Mouse (Mus musculus) gastrocnemius, postnatal 36 days (tissue): Measurements from ENCODE around the gene Fhod1. TPM values are rescaled to one million over a fixed set of nuclear protein-coding genes. Genes with fewer than 3 reads are reported as not detected.

Experiments
- DNase-seq, 2 experiments: peaks; one replicate each; pipeline ENCODE4 v3.0.0; 2022
- intact Hi-C: fragments of 180-260 bp; cut with DNase I; formaldehyde crosslinking; loops from one replicate; pipeline ENCODE4 v1.15.1; 2025
- total RNA-seq, 2 experiments: library from RNA; stranded (reverse); gene quantifications; 2 replicates each; pipeline ENCODE4 v1.2.3; 2021

Fhod1 gene
- total RNA-seq, 2 experiments from 2014 or later, result 22.0 to 32.0 TPM

DNA sequence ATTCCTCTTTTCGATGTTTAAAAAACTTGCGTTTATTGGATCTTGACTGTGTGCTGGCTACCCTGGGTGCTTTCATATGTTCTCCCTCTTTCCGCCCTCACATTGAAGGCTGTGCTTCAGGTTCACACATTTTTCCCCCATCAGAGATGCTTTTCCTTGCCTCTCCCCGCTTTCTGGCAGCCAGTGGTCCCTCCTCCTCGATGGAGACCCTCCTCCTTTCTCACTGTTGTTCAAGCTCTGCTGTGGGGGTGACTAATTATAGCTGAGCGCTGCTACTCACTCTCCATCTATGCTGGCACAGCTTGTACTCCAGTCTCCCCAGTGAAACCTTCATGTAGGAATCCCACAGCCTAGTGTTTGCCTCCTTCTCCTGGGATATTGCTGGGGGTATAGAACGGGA lies 2.4 kb upstream of the Fhod1 start:
- intact Hi-C loops, result no loop called here
- DNase-seq, result no peak

DNA sequence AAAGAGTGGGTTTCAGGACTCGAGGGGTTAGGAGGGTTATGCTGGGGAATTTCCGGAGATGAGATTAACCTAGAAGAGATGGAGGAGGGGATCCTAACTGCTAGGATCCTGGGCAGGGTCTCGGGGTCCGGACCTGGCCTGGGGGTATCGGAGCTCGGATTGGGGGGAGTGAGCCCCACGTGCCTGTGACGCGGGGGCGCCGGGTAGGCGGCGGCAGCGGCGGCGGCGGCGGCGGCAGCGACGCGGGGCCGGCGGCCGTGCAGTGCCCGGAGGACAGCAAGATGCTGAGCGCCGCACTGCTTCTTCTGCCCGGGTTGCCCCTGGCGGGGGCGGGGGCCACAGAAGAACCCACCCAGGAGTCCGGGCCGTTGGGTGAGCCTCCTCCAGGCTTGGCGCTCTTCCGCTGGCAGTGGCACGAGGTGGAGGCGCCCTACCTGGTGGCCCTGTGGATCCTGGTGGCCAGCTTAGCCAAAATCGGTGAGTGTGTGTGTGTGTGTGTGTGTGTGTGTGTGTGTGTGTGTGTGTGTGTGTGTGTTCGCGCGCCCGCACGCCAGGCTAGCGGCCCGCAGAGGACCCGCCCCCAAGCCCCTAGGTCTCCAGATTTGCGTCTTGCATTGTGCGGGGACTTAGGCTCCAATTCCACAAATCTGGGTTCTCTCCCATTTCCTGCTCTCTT lies 1.5 kb upstream of the Fhod1 start:
- intact Hi-C loops, result no loop called here
- DNase-seq, result no peak

DNA sequence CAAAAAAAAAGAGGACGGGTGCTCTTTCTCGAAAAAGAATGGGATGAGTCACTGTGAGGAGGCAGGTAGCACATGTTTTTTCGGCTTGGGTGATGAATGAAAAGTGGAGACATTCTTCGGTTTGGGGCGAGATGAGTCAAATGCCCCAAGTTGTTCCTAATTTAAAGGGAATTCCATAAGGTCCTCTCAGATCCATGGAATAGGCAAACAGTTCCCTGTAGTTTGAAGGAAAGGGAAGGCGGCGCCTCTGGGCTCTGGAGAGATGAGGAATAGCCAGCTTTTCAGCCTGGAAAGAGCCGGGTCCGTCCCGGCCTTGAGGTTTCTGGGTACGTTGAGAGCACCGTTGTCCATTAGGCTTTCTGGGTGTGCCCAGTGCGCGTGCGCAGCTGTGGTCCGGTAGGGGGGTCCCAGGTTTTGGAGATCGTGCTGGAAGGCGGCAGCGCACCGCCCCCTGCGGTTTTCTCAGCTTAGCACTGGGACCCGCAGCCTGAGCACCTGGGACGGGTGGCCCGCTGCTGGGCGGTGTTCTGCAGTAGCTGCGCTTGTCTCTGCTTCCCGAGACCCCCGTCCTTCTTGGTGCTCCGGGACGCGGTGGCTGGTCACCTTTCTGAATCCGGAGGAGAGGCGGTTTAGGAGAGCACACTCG lies 820 bp upstream of the Fhod1 start, which contains the start of gene Slc9a5:
Gene Slc9a5 (plus strand): TSS at position 394 of the 646 bp plus-strand sequence.
- intact Hi-C loops, result no loop called here
- DNase-seq, result no peak

DNA sequence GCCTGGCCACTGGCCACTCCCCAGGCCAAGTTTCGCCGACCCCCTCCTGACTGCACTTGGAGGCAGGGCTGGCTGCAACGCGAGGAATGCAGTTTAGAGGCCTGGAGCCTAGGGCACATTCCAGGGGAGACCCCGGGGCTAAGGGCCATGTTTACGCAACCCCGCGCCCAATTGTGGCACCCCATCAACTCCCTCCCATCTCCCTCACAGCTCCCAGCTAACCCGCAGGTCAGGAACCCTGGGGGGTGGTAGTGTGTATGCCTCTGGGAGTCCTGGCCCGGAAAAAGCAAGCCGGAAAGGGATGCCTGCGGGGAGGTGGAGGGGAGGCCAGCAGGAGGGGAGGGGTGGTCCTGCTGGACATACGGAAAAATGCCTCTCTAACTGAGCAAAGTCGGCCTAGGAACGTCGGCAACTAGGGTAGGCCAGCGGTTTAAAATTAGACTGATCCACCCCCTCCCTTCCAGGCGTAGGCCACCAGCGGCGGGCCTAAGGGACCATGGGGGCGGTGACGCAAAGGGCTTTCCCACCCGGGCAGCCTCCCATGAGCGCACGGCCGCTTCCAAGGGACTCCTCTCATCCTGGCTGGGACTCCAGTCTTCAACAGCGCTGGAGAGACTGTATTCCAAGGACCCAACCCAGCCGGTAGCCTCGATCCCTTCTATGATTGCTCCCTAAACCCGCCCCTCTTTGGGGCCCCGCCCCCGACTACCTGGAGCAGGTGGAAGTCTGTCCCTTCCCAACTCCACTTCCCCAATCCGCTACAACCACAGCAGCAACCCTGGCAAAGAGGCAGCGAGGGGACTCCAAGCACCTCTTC lies 934 bp downstream of the Fhod1 start:
- intact Hi-C loops, result no loop called here

DNA sequence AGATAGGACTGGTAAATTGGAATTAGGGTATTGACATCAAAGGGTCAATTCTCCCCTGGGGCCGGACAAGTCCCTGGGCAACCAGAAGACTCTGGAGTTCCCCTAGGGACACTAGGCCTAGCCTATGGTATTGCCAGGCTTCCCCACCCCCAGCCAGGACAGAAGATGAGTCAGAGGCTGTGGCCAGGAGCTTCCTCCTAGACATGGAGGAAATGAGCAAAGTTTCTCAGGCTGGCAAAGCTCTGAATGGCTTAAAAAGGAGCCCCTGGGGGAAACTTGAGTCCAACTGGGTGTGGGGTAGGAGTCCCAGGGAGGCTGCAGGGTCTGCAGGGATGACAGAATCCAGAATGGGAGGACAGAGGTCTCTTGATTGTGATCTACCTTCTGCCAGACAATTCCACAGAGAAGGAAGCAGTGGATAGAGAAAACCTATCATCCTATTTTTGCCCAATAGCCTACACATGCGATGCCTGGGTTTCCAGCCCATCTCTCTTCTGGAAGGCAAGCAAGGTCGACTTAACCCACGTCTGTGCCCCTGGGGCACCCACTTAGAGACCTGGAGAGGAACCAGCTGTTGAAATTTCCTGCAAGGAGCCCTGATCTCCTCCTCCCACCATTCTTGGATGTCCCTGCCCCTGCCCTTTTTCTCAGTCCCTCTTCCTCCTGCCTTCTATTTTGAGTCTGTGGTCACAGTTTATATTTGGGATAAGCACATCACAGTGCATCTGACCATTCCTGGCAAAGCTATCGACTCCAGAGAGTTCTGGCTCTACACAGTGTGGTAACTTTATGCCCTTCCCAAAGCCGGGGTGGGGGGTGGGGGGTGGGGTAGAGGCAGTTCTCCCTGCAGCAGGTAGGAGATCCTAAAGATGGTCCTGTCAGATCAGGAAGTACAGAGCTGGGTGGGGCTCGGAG lies 2.4 kb downstream of the Fhod1 start:
- DNase-seq, result no peak
- intact Hi-C loops, result no loop called here

More for the DNA sequence above, 934 bp downstream of the Fhod1 start:
- peak; percentile 75 to 76 for DNase-seq

DNA sequence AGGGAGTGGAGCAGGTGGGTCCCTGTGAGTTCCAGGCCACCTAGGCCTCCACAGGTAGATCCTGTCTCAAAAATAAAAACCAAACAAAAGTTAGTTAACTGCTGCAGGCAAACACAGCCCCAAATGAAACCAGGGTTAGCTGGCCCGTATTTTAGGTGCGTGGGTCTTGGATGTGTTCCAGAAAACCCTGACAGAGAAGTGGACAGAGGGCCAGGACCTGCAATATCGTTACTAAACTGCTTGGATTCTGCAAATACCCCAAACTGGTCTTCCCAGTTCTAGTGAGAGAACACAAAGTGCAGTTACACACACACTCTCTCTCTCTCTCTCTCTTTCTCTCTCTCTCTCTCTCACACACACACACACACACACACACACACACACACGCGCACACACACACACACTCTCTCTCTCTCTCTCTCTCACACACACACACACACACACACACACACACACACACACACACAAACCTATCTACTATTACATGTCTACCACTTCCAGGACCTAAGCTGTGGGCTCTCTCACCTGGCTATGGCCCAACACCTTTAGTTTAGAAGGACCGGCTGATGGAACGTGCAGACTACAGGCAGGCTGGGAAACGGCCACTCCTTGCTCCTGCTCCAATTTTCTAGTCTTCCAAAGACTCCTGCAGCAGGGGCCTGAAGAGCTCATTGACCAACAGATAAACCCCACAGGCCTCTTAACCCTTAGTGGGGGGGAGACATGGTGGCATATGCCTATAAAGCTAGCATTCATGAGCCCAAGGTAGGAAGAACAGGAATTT lies 3.8 kb downstream of the Fhod1 start:
- intact Hi-C loops, result no loop called here
- DNase-seq, result no peak

DNA sequence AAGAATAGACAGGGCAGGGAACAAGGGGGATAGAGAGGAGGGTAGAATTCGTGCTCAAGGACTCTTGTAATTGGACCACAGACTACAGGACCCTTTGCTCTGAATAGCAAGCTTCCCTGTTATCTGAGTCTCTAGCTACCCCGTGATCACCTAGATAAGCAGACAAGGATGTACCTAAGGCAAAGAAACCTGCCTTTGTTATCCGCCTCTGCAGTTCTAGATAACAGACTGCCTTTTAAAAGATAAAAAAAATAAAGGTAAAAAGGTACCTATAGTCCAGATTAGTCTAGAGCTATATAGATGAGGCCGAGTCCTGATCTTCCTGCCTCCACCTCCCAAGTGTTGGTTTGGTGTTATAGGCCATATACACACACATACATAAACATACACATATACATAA lies 5.0 kb downstream of the Fhod1 start:
- intact Hi-C loops, result no loop called here
- no peak for DNase-seq

DNA sequence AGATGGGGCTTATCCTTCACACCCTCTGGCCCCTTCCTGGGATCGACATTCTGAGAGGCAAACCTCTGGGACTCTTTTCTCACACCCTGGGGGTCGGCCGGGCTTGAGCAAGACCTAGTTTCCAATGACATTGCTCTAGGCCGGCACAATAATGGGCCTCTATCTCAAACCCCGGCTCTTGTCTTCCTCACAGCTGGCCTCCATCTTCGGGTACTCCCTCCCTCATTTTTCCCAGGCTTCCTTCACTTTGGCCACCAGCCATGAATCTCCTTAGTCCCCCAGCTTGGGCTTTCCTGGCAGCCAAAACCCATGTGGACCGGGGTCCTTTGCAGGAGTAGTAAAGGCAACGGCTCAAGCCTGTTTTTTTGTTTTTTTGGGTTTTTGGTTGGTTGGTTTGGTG lies 6.4 kb downstream of the Fhod1 start:
- intact Hi-C loops, result no loop called here
- DNase-seq, result no peak

DNA sequence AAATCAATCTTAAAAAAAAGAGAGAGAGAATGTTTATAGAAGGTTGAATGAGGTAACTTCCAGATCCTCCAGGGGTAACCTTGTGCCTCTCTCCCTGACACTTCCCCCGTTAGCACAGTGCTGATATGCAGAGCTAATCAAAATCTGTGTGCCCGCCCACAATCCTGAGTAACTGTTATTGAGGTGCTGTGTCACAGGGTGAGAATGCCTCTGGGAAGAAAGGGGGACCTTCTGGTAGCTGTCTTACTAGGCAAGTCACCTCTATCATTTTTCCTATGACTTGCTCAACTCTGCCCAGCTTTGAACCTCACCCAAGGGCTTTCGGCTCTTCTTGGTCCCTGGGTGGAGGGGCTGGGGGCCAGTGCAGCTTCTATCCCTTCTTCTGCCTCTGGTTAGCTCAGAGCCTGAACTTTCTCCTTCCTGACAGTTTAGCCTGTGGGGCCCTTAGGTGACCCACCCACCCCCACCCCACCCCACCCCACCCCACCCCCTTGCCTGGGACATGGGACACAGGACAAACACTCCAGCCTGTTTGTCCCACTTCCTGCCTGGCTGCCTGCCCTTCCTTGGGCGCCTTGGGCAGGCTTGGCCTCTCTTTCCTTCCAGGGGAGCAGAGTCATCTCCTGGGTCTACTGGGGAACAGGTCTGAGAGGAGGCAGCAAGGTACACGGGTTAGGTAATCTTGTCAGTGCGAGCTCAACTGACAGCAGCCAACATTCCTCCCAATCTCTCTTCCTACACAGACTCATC lies 7.7 kb downstream of the Fhod1 start:
- intact Hi-C loops, result no loop called here
- DNase-seq, result peak in 1 of 2 experiments; percentile 47

DNA sequence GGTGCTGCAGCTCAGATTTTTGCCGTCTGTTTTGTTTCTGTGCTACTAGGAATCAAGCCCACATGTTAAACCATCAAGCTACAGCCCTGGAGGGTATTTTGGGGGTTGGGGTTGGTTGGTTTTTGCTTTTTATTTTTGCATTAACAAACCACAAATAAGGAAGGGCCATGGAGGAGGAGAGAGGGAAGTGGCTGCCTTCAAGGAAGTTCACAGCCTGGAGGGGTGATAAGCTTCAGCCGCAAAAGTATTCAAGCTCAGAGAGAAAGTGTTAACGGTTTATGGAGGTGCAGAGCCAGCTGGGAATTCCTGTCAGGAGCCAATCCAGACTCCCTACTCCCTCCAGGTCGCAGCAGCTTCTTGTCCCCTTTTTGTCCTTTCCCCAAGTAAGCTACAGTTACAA lies 8.8 kb downstream of the Fhod1 start:
- intact Hi-C loops, result no loop called here
- DNase-seq, result no peak

DNA sequence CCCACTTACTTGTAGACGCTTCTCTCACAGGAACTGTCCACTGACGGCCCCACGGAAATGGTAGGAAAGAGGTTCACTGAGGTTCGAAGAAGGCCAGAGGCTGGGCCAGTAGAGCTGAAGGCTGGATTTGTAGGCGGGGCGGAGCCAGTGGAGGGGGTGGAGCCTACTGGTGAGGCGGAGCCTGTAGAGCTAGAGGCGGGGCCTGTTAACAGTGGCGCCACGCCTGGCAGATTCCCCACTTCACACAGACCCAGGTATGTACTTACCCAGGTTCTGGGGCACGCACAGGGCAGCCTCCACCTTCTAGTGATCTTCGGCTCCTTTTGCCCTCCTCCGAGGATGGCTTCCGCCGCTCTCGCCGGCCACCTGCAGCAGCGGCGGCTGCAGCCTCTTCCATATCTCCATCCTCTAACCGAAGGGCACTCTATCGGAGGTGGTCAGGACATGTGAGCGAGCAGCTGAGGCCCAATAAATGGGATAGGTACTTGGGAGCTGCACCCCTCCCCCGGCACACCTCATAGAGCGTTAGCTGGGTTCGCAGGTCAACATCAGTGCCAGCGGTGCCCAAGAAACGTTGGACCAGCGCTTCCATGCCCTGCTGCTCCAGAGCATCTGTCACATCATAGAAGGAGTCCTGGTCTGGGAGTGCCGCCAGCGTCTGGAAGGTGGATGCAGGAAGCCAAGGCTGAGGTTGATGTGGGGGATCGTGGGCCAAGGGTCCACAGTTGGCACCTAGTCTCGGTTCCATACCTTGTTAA lies 11.2 kb downstream of the Fhod1 start:
- no peak for DNase-seq
- intact Hi-C loops, result no loop called here

DNA sequence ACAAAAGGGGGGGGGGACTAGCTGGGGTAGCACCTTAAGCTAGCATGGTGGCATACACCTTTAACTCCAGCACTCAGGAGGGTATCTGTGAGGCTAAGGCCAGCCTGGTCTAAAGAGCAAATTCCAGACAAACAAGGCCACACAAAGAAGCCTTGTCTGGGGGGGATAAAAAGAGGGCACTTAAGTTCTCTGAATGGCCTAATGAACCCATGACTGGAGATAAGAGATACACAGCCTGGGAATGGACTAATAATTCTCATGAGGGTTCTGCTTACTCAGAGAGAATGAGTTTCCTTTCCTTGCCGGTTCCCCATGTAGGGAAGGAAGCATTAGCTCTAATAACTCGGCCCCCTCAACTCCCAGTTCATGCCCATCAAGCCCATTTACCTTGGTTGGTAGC lies 15.2 kb downstream of the Fhod1 start:
- intact Hi-C loops, result no loop called here
- DNase-seq, result no peak

DNA sequence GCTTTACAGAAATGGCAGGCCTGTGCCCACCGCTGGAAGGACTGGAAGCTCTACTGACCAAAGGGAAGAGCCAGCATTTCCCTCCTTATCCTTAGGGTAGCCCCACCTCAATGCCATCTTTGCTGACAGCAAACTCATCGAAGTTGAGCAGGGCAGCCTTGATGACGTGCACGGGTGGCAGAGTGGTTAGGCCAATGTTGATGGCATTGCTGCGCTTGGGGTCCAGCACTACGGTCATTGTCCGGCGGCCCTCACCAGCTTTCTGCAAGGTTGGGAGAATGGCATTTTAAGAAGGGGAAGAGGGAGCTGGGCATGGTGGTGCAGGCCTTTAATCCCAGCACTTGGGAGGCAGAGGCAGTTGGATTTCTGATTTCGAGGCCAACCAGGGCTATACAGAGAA lies 15.8 kb downstream of the Fhod1 start:
- DNase-seq, result no peak
- intact Hi-C loops, result no loop called here

DNA sequence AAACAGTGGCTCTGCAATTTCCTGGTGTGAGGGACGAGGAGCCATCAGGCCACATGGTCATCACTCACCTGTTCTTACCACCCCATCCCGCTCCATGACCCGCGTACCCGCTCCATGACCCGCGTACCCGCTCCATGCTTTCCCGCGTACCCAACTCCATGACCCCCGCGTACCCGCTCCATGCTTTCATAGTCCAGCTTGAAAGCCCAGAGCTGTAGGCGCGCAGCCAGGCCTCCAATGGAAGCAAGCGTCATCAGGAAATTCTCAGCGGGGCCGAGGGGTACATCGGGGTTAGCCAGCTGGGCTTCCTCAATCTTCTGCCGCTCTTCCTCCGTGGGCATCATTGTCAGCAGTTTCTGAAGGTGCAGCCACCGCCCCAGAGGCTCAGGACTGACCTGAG lies 16.3 kb downstream of the Fhod1 start:
- intact Hi-C loops, result no loop called here
- DNase-seq, result no peak

DNA sequence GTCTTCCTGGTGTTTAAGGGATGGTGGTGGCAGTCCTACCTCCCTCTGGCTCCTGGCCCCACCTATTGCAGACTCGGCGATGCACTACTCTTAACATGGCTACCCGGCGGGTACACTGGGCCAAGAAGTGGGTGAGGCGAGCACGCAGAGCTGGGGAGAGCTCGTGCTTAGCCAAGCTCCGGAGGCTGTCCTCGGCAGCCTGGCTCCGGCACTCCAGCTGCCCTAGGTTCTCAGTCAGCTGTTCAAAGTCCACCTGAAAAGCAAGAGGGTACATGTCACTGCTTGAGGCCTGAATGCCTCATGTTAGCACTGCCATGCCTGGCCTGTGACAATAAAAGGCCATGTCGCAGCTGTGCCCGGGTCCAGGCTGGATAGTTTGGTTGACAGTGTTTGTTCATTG lies 17.4 kb downstream of the Fhod1 start:
- no peak for DNase-seq
- intact Hi-C loops, result no loop called here

DNA sequence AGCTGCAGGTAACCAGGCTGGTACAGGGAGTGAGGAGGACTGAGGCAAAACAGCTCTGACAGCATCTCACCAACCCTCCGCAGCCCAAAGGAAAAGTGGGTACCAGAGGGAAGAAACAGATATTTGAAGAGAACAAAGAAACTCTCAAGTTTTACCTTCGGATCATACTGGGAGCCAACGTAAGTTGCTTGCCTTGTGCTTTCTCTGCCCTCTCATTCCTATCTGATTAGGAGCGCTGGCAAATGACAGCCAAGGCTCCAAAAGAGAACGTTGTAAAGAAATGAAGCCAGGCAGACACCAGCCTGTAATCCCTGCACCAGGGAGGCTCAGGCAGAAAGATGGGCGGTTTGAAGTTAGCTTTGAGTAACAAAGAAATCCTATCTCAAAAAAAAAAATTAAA lies 20.8 kb downstream of the Fhod1 start:
- no peak for DNase-seq
- intact Hi-C loops, result no loop called here

DNA sequence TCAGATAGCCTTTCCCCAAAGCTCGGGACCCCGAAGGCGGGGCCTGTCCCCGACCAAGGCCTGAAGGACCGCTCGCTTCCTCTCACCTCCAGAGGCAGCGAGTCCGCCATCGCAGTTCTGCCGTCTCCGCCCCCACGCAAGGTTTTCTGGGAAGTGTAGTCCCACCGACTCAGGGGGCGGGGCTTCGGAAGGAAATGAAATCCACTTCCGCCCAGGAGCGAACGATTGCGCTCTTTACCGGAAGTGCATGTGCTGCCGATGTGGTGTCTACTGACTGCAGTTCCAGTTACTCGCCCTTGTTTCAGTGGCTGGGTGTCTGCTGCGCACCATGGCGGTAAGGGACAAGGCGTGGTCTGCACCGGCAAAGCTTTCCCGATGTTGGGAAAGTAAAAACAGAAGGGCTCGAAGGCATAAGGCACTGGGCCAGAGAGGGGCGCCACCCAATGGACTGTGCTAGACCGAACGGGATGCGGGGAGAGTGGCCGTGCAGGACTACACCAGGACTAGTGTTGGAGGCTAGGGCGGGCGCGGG lies 21.5 kb downstream of the Fhod1 start, which contains the start of the genes Lrrc29 and Tmem208:
Gene Lrrc29 (minus strand): TSS at position 138 of the 532 bp plus-strand sequence.
Gene Tmem208 (plus strand): TSS at position 214 of the 532 bp plus-strand sequence.
- intact Hi-C loops, result no loop called here

DNA sequence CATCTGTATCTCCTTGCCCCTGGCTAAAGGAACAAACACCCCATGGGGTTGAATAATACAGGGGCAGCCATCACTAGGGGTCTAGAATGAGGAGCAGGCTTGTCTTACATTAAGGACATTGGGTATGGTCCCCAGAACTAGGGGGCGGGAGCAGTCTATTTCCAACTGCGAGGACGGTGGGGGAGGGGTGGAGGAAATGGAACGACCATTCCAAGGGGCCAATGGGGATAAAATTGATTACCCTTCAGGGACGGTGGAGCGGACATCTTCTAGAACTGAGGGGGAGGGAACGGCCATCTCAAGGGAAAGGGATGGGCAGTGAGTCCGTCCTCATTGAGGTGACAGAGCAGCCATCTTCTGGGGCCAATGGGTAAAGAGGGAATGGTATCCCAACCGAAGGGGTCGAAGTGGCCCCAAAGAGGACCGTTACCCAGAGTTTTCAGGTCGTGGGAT lies 22.1 kb downstream of the Fhod1 start:
- intact Hi-C loops, result no loop called here
- no peak for DNase-seq

More for the DNA sequence above, 21.5 kb downstream of the Fhod1 start, which contains the start of the genes Lrrc29 and Tmem208:
- peak; percentile 91 to 95 for DNase-seq
